Mouse (Mus musculus): Measurements from ENCODE around the gene Cdkn1c. TPM values are rescaled to one million over a fixed set of nuclear protein-coding genes. Genes with fewer than 3 reads are reported as not detected.

The Cdkn1c gene
- polyA plus RNA-seq, 1 experiment from 2014 or later = 329 TPM

- 30% methylated on average over 14 of the region's 14 CpGs for WGBS
- Histone ChIP-seq H3K9me3 (replicated peaks) (peaks cover 29% of the 10 kb centered on the region), H3K36me3 (no peaks in the 10 kb centered on the region), H3K27me3 (ENCODE audit: low read depth, poor library complexity, severe bottlenecking) (peaks cover 66% of the 10 kb centered on the region), H3K4me1 (peaks cover 75% of the 10 kb centered on the region), H3K4me3 (no peak overlapping the region), H3K27ac (replicated peaks) (peak overlapping the region; percentile 53)
- DNase-seq (ENCODE audit: low spot score) = peak; percentile 85
Observed at GRCm38 (mm10) chr7:143466099-143466677, 5.3 kb upstream of the Cdkn1c start.

- no peaks in the 10 kb centered on the region for H3K36me3 ChIP-seq
- peak overlapping the region; percentile 41 for H3K4me3 ChIP-seq
- peak; percentile 63 for DNase-seq (ENCODE audit: low spot score)
- peak overlapping the region; percentile 76 for H3K27ac ChIP-seq (replicated peaks)
- peaks cover 41% of the 10 kb centered on the region for H3K9me3 ChIP-seq (replicated peaks)
- peaks cover 82% of the 10 kb centered on the region for H3K4me1 ChIP-seq
- 23% methylated on average over 56 of the region's 56 CpGs for WGBS
- peaks cover 69% of the 10 kb centered on the region for H3K27me3 ChIP-seq (ENCODE audit: low read depth, poor library complexity, severe bottlenecking)
Observed at GRCm38 (mm10) chr7:143464811-143465560, 4.1 kb upstream of the Cdkn1c start.

GRCm38 (mm10) chr7:143463865-143464415 is 3.1 kb upstream of the Cdkn1c start:
- DNase-seq (ENCODE audit: low spot score) = peak; percentile 84
- H3K4me1 ChIP-seq = peaks cover 83% of the 10 kb centered on the region
- WGBS = 42% methylated on average over 11 of the region's 11 CpGs
- peak overlapping the region; percentile 76; the same call in 1 of the 2 replicates for H3K27ac ChIP-seq (replicated peaks)
- peaks cover 51% of the 10 kb centered on the region for H3K9me3 ChIP-seq (replicated peaks)
- H3K27me3 ChIP-seq (ENCODE audit: low read depth, poor library complexity, severe bottlenecking) = peaks cover 75% of the 10 kb centered on the region
- H3K4me3 ChIP-seq = no peak overlapping the region
- H3K36me3 ChIP-seq = 0 out of 2 replicates have a peak, but pooled peaks cover 4% of the 10 kb centered on the region

- Histone ChIP-seq H3K9me3 (replicated peaks) (peaks cover 55% of the 10 kb centered on the region), H3K27me3 (ENCODE audit: low read depth, poor library complexity, severe bottlenecking) (peaks cover 76% of the 10 kb centered on the region), H3K4me1 (peaks cover 75% of the 10 kb centered on the region), H3K36me3 (peaks cover 10% of the 10 kb centered on the region), H3K27ac (replicated peaks) (peak overlapping the region; percentile 78), H3K4me3 (no peak overlapping the region)
- no peak for DNase-seq (ENCODE audit: low spot score)
- 86% methylated on average over 5 of the region's 5 CpGs for WGBS
Observed at GRCm38 (mm10) chr7:143462516-143462915, 1.7 kb upstream of the Cdkn1c start.

GRCm38 (mm10) chr7:143461920-143462319 is 1.1 kb upstream of the Cdkn1c start:
- H3K9me3 ChIP-seq (replicated peaks) = peaks cover 55% of the 10 kb centered on the region
- peaks cover 77% of the 10 kb centered on the region for H3K27me3 ChIP-seq (ENCODE audit: low read depth, poor library complexity, severe bottlenecking)
- H3K4me3 ChIP-seq = peak overlapping the region; percentile 59; the same call in 1 of the 2 replicates
- DNase-seq (ENCODE audit: low spot score) = no peak
- H3K27ac ChIP-seq (replicated peaks) = peak overlapping the region; percentile 78
- 36% methylated on average over 11 of the region's 11 CpGs for WGBS
- H3K36me3 ChIP-seq = peaks cover 10% of the 10 kb centered on the region
- H3K4me1 ChIP-seq = peaks cover 69% of the 10 kb centered on the region

- peaks cover 74% of the 10 kb centered on the region for H3K27me3 ChIP-seq (ENCODE audit: low read depth, poor library complexity, severe bottlenecking)
- no peak for DNase-seq (ENCODE audit: low spot score)
Observed at GRCm38 (mm10) chr7:143461294-143461870, 532 bp upstream of the Cdkn1c start.

GRCm38 (mm10) chr7:143460217-143460834 is 524 bp downstream of the Cdkn1c start:
- peaks cover 73% of the 10 kb centered on the region for H3K27me3 ChIP-seq (ENCODE audit: low read depth, poor library complexity, severe bottlenecking)
- WGBS = 34% methylated on average over 60 of the region's 60 CpGs

More at GRCm38 (mm10) chr7:143461294-143461870, 532 bp upstream of the Cdkn1c start:
- Histone ChIP-seq H3K4me1 (peaks cover 64% of the 10 kb centered on the region), H3K9me3 (replicated peaks) (peaks cover 55% of the 10 kb centered on the region), H3K27ac (replicated peaks) (peak overlapping the region; percentile 78), H3K36me3 (peaks cover 10% of the 10 kb centered on the region), H3K4me3 (peak overlapping the region; percentile 59)
- WGBS = 39% methylated on average over 30 of the region's 32 CpGs

GRCm38 (mm10) chr7:143459332-143460211 is 1.3 kb downstream of the Cdkn1c start:
- H3K27ac ChIP-seq (replicated peaks) = peak overlapping the region; percentile 90
- peaks cover 49% of the 10 kb centered on the region for H3K4me1 ChIP-seq
- WGBS = 34% methylated on average over 100 of the region's 100 CpGs
- H3K9me3 ChIP-seq (replicated peaks) = peaks cover 48% of the 10 kb centered on the region
- H3K36me3 ChIP-seq = peaks cover 10% of the 10 kb centered on the region
- peaks cover 65% of the 10 kb centered on the region for H3K27me3 ChIP-seq (ENCODE audit: low read depth, poor library complexity, severe bottlenecking)
- peak overlapping the region; percentile 59 for H3K4me3 ChIP-seq
- DNase-seq (ENCODE audit: low spot score) = peak; percentile 53

More at GRCm38 (mm10) chr7:143460217-143460834, 524 bp downstream of the Cdkn1c start:
- peak; percentile 36 for DNase-seq (ENCODE audit: low spot score)
- H3K4me1 ChIP-seq = peaks cover 56% of the 10 kb centered on the region
- peaks cover 55% of the 10 kb centered on the region for H3K9me3 ChIP-seq (replicated peaks)
- peak overlapping the region; percentile 90 for H3K27ac ChIP-seq (replicated peaks)
- H3K36me3 ChIP-seq = peaks cover 10% of the 10 kb centered on the region
- H3K4me3 ChIP-seq = peak overlapping the region; percentile 59

- peaks cover 43% of the 10 kb centered on the region for H3K9me3 ChIP-seq (replicated peaks)
- peaks cover 61% of the 10 kb centered on the region for H3K27me3 ChIP-seq (ENCODE audit: low read depth, poor library complexity, severe bottlenecking)
- H3K4me3 ChIP-seq = peak overlapping the region; percentile 59
- peaks cover 10% of the 10 kb centered on the region for H3K36me3 ChIP-seq
- WGBS = 18% methylated on average over 38 of the region's 38 CpGs
- H3K4me1 ChIP-seq = peaks cover 43% of the 10 kb centered on the region
- DNase-seq (ENCODE audit: low spot score) = peak; percentile 46
- H3K27ac ChIP-seq (replicated peaks) = peak overlapping the region; percentile 90
Observed at GRCm38 (mm10) chr7:143458963-143459331, 1.9 kb downstream of the Cdkn1c start.

GRCm38 (mm10) chr7:143447130-143447529 is 13.7 kb downstream of the Cdkn1c start:
- Histone ChIP-seq H3K4me3 (no peak overlapping the region), H3K4me1 (peaks cover 65% of the 10 kb centered on the region), H3K36me3 (no peaks in the 10 kb centered on the region), H3K27me3 (ENCODE audit: low read depth, poor library complexity, severe bottlenecking) (peaks cover 78% of the 10 kb centered on the region), H3K9me3 (replicated peaks) (no peaks in the 10 kb centered on the region), H3K27ac (replicated peaks) (no peak overlapping the region)
- no peak for DNase-seq (ENCODE audit: low spot score)
- 84% methylated on average over 2 of the region's 2 CpGs for WGBS

- Histone ChIP-seq H3K4me1 (peaks cover 68% of the 10 kb centered on the region), H3K4me3 (peak overlapping the region; percentile 54), H3K27ac (replicated peaks) (peak overlapping the region; percentile 90), H3K9me3 (replicated peaks) (no peaks in the 10 kb centered on the region), H3K36me3 (no peaks in the 10 kb centered on the region), H3K27me3 (ENCODE audit: low read depth, poor library complexity, severe bottlenecking) (peaks cover 91% of the 10 kb centered on the region)
- WGBS = 3% methylated on average over 44 of the region's 53 CpGs
- peak; percentile 62 for DNase-seq (ENCODE audit: low spot score)
Observed at GRCm38 (mm10) chr7:143445651-143446460, 15.0 kb downstream of the Cdkn1c start.
